Mouse (Mus musculus): ENCODE measurements around the gene Gli3.

Gli3 gene

DNA sequence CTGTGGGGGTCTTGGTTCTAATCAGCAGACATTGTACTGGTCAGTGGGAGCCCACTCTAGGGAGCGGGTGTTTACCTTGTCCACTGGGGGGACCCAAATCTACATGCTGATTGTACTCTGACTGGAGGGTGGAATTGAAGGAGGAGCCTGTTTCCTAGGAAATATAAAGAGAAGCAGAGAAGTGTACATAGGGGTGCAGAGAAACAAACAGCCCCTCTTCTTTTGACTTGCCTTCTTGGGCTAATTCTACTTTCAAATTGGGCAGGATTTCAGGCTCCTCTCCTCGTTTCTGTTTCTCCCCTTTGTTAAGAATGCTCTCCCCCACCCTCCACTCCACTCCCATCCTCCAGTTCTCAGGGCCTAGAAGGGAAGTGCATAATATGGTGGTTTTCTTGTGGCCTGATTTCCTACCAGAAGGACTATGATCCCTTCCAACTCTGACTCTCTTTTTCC is 93.6 kb downstream of the Gli3 start:
- DNase-seq (ENCODE audit: low spot score): no peak

DNA sequence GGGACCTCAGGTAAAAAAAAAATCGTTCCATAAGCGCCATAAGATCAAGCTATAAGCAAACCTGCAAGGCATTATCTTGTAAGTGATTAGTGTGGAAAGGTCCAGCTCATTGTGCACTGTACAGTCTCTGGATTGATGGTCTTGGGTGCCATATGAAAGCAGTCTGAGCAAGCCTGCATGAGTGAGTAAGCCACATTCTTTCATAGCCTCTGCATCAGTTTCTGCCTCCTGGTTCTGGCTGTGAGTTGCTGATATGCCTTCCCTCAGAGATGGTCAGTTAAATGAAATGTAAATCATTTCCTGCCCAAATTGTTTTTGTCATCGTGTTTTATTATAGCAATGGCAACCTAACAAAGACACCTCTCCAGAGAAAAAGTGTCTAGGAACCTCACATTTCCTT is 98.4 kb downstream of the Gli3 start:
- DNase-seq (ENCODE audit: low spot score): no peak

DNA sequence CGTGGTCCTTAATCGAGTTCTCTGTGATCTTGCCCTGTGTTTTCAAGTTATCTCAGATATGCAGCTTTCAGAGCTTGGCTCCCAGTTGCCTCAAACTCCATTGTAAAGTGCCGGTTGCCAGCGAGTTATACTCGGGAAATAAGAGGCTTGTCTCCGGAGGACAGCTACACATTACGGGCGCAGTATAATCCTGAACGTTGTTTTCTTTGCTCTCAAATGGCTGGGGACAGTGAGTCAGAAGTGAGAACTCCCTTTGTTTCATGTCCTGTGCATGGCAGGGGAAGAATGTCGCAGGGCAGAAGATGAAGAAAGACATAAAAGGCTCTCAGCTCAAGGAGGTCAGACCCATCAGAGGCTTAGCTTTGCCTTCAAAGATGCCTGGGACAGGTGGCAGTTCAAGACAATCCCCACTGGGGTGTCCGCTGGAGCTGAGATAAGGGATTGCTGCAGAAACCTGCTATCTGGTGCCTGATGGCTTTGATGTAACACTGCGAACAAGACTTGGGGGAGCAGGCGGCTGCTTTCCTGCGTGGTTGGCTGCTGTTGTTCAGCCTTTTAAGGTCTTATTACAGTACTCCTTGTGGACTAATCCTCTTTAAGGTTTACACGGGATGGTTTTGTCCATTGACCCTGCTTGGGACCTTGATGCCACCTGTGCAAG is 108.0 kb downstream of the Gli3 start:
- DNase-seq (ENCODE audit: low spot score): no peak

DNA sequence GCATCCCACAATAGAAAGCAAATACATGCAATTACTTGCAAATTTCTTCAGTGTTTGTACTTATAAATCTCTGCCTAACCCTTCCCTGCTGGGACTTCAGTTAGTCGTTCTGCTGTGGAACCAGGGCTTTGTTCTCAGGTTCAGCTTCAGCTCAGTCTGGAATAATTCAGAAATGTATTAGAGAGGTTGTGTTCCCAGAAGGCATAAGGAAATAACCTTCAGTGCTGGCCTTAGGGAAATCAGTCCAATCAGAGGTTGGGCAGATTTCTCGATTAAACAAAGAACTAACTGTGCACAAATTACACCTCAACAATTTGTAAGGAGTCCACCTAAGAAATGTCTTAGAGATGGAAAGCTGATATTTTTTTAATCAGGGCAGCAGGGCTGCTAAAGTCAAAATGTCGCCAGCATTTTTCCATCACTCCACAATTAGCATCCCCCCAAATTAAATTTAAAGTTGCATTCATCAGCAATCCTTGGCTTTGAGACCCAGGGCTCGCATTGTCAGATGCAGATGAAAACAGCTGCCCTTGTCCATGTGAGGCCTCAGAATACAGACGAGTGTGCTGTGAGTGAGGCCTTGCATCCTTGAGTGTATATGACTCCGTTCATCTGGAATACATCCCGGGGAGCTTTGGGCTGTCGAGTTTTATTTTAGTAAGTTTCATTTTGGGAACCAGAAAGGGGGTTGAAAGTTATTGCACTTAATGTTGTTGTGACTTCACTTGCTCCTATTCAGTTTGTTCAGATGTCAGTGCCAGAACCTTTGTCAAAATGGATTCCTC is 114.3 kb downstream of the Gli3 start:
- no peak for DNase-seq (ENCODE audit: low spot score)

DNA sequence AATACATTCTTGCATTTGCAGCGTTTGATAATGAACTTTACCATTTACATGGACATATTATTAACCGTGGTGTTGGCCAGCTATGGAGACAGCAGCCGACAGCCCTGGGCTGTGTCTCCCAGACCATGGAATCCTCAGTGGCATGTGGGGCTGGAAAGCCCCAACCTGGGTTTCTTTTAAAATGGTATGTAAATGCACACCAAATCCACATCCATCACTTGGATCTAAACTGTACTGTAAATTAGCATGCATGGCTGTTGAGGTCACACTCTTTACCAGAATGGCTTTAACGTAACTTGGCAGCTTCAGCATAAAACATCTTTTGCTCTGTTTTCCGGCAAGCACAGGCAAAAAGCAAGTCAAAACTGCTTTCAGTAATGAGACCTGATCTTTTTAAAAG is 117.4 kb downstream of the Gli3 start:
- no peak for DNase-seq (ENCODE audit: low spot score)

DNA sequence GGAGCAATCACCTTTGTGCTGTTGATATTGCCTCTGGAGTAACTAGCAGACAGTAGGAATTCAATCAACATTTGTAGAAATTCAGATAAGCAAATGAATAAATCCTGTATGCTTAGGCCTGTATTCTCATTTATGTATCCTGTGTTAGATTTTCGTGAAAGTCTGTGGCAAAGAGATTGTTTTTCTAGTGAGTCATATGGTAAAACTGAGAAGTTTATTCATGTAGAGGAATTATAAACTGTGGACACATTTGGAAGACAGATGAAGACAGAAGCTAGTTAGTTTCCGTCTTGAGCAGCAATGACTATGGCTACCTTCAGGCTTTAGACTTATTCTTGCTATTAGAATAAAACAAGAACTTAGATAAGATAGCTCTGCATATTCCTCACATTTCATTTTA is 122.9 kb downstream of the Gli3 start:
- no peak for DNase-seq (ENCODE audit: low spot score)

DNA sequence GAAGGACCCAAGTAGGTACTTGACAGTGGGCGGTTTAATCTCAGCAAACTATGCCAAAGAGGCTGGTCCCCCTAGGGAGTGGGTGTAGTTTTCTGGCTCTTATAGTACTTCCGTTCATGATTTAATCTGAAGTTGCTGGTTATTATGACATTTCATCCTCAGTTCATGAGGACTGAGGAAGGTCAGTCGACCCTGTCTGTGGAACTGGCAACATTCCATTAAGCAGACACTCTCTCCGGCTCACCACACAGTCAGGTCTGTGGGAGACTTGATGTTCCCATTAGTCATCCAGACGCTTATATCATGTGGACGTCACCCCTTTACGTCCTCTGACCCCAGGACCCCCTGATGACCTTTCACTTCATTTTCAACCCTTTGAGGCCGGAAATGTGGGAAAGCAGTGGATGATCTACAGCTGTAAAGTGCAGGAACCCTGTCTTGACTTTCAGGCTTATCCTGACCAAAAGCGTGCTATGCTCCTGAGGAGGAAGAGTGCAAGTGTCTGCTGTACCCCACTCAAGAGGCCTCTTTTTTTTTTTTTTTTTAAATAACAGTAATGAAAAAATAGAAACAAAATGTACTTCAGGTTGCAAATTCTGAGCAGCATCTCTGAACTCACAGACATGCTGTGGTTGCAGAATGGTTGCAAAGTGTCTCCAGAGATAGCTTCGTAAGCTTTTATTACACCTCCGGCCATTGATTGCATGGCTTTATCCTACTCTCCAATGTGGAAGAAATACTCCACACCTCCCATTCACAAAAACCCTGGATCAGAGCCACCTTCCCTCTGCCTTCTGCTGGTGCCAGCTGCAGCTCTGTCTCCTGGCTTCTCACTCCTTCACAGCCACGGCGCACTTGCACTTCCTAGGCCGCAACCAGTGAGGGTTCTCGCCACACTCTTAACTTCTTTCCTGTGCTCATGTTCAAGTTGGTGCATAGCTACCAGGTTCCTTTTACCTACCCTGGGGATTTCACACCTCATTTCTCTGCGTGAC is 125.5 kb downstream of the Gli3 start:
- DNase-seq (ENCODE audit: low spot score): no peak

DNA sequence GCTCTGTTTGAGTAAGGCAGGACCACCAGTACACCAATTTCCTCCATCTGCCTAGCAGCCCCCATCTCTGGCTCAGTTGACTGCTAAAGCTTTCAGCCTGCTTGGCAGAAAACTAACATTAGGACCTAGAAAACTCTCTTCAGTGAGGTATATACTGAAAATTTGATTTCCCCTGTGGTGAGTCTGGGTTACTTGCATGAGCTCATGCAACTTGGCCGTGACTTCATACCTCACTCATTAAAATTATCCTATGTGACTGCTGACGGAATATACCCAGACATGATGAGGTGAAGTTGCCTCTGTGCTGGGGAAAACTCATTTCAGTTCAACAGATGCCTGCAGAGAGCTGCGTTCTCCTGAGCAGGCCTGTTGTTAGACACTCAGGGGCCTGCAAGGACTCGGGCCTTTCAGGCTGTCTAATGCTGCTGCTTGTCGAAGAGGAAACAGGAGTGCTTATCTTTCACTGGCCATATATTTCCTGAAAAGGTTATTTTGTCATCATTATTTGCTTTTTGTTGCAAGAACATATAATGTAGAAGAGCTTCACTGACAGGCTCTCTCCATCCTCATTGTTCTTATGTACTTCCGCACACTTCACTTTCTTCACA is 127.4 kb downstream of the Gli3 start:
- DNase-seq (ENCODE audit: low spot score): no peak

DNA sequence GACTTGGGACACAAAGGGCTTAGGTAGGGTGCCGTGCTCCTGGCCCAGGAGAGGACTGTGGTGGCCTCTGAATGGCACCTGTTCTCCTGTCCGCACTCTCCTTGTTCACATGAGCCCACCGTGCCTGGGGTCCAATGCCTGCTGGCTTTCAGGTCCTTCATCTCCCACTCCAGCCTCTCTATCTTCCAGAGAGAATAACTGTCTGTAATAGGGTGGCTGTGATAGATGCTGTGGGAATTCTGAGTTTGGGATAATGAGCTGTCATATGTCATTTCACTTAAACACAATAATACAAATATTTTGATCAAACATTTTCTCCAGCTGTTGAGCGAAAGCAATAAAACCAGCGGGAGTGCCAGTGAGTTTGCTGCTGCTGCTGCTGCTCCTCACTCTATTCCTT is 133.6 kb downstream of the Gli3 start:
- no peak for DNase-seq (ENCODE audit: low spot score)

DNA sequence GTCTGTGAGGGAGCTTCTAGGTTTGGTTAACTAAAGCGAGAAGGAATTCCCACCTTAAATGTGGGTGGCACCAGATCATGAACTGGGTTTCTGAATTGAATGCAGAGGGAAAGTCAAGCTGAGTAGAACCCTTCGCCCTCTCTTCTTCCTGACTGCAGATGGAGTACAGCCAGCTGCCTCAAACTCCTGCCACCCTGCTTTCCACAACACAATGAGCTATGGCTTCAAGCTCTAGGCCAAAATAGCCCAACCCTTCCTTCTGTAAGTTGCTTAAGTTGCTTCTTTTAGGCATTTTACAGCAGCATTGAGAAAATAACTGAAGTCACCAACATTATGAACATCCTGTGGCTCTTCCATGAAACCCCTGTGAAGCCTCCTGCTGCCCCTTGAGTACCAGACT is 136.7 kb downstream of the Gli3 start:
- no peak for DNase-seq (ENCODE audit: low spot score)

DNA sequence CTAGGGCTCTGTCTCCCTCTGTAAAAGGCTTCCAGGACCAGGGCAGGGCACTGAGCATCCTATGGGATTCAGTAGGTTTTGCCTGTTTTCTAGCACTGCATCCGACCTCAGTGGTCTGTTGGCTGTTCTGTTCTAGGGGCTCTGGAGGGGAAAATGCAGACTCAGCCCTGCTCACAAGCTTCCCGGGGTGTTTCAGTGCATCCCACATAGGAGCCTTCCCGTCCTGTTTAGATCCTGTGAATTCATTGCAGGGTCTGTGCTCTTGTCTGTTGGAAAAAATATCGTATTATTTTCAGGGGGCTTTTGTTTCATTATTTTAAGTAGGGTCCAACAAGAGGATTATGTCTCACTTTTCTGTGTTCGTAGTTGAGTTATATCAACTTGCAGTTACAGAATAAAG is 139.1 kb downstream of the Gli3 start:
- DNase-seq (ENCODE audit: low spot score): no peak

DNA sequence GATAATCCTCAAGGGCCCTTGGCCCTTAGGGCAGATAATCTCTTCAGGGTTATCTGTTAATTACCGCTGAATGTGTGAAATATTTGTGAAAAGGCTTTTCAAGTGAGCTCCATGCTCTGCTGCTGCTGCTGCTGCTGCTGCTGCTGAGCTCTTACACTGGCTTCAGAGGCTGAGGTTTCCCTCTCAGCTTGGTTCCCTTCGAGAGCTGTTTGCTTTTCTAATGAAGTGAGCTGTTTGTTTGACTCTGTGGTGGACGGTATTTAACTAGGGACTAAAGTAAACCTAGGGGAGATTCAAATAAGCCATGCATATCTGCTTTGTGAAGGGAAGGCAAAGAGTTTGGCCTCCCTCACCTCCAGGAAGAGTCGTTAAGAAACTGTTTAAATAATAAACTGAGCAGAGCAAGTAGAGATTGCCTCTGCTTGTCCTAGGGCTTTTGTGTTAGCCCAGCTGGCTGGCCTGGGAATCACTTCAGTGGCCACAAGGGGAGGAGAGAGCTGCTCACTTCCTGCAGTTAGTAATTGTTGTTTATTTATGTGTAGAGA is 139.7 kb downstream of the Gli3 start:
- DNase-seq (ENCODE audit: low spot score): no peak

DNA sequence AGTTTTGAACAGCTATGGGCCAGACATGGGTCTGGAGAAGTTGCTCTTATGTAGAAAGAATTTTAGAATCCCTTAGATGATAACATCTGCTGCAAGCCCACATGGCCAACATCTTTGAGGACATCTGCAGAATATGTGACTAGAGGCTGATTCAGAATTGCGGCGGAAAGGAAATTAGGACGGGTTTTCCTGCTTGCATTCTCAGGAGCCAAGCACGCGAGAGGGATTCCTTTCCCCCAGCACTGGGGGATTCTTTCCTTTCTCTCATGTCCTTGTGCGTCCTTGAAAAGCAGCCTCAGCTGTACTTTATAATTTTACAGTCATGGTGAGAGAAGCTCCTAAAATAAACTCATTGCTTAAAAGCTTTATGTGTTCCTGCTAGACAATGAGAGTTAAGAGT is 141.0 kb downstream of the Gli3 start:
- no peak for DNase-seq (ENCODE audit: low spot score)

DNA sequence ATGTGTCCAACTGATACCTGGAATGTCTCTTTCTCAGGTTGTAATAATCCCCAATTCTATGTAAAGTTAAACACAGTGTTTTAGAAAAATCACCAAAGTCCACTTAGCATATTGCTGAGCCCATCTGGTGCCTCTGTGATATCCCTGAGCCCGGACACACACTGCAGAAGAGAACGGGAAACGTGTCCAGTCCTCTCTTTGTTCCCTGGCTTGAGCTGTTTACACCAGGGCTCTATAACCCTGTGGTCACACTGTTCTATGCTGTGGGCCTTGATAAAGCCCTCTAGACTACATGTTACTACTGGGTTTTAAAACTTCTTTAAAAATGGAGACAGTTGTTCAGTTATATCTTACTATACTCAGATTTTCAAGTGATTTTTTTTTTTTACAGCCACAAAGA is 154.4 kb downstream of the Gli3 start:
- DNase-seq (ENCODE audit: low spot score): no peak

DNA sequence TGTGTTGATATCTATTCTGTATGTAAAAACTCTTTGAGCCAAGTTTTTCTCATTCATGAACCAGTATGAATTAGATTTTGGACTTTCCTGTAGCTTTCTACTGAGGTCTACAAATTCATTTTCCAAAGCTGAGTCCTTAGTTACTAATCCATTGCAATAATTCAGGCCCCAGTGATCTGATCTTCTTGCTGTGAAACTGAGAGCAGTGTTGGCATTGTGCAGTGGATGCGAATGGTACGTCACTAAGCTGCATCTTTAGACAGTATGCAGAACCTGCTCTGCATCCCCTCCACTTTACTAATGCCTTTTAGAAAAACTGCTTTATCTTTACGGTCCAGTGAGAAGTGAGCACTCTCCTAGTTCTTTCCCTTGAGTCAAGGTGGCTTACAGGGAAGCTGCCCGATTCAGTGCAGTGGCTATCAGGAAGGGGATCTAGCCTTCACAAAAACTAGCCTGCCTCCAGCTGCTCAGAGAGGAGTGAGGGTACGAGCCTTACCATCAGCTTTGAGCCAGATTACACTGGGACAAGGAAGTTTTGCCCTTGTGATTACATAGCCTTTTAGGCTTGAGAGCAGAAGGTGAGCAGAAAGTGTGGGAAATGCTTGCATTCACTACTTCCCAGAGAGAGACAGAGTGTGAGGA is 155.1 kb downstream of the Gli3 start:
- no peak for DNase-seq (ENCODE audit: low spot score)

DNA sequence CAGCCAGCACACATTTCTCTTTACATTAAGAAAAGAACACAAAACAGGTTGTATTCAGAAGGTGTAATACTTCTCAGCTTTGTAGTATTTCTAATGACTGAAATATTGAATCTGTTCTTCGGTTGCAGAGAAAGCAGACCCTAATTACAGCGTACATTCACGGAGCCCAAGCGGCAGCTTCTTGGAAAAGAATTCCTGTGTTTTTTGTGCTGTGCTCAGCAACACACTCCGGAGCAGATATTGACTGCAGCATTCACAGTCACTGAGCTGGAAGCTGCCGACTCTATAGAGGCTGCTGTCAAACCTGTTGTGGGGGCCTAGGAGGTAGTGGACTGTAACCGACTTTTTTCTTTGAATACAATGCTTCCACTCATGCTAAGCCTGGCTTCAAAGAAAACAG is 158.0 kb downstream of the Gli3 start:
- DNase-seq (ENCODE audit: low spot score): no peak

DNA sequence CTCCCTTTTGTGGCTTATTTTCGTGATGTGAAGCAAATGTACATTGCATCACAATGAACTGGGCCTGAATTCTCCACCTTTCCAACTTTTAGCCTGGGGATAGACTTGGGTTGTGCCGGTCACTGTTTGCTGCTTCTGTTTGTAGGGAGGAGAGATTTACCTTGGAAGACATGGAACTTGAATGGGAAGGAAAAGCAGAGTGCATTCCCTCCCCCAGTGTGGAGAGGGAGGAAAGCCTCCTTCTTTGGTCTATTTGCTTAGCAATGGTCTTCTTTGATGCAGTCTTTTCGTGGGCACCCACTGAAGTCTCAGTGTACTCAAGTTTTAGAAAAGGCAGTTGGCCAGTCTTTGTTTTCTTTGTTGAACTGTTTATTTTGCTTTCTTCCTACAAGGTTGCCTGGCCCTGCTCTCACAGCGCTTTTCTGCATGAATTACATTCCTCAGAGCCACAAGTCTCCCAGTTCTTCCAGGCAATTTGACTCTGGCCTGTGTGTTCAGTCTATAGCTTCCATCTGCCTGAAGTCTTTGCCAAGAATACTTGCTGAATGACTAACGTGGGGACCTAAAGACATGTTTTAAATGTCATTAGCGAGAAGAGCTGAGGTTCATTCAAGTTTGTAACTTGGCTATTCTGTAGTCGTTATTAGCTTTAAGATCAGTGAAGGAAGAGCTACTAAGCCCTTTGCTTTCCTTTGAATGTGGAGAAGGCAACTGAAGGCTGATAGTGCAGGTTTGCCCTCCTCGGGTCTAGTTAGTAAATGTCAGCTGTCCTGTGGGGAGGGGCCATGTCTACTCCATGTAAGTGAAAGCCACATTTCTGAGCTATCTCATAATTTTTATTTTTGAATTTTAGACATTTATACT is 161.7 kb downstream of the Gli3 start:
- no peak for DNase-seq (ENCODE audit: low spot score)

DNA sequence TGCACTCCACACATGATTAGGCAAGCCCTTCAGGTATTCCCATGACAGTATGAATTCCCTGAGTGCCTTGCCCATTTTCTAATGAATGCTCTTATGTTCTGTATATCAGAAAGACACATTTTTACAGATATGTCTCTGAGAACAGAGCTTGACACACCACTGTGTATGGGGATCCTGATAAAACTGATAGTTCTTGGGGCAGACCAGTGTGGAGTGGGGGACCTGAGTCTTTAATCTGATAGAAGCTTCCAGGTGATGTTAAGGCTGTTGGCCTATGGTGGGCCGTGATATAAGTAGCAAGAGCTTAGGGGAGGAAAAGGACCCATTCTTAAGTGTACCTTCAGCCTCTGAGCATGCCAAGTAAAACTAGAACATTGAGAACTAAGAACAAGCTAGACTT is 178.5 kb downstream of the Gli3 start:
- no peak for DNase-seq (ENCODE audit: low spot score)

DNA sequence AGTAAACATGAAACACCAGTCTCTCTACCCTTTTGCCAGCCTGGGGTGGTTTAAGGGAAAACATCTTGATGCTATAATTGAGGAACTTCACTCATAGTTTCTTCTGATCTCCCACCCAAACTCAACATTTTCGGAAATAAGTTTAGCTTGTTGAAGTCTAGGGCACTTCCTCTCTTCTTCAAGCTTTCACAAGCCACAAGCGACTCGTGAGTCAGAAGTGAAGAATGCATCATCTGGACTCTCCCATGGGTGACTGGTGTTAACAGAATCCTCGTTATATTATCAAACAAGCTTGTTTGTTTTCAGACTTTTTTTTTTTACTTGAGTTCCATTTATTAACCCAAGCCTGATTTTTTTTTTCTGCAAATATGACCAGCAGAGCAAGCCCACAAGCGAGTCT is 197.5 kb downstream of the Gli3 start:
- no peak for DNase-seq (ENCODE audit: low spot score)

DNA sequence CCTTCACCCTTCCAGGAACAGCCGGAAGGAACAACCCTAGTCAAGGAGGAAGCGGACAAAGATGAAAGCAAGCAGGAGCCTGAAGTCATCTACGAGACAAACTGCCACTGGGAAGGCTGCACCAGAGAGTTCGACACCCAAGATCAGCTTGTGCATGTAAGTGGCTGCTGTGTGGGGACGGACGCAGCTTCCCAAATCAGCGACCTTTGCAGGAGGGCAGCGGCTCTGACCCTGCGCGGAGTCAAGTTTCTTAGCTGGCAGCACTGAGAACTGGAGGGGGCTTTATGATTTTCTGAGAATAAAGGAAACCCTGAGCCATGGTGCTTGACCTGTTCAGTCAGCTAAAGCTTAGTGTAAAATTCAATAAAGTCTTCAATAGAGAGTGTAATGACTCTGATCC is 199.3 kb downstream of the Gli3 start:
- DNase-seq (ENCODE audit: low spot score): no peak

All from c-Kit-positive CD71-positive TER-119-positive erythroid progenitor cells, embryonic 14.5 days (primary cell).